Mouse (Mus musculus): ENCODE measurements at regions not wholly inside any gene's neighbourhood (a gene's known extent, or its start where the extent isn't known, plus 50 kb on each side); places are given as distances from the start of the nearest gene placed in this dataset.

GRCm38 (mm10) chr12:15111049-15111448 is 705.7 kb downstream of the Trib2 start:
- TF ChIP-seq CTCF (IDR thresholded peaks at IDR 0.05; ENCODE audit: control insufficient read depth, insufficient read depth, low read length) (no peak), POLR2A (IDR thresholded peaks at IDR 0.05; ENCODE audit: borderline replicate concordance, control insufficient read depth, low read depth, low read length) (no peak)
